ENCODE assay signal across 24 mouse cellular contexts in genomic region chr11:82897478-82897877, GRCm38 (mm10). TPM values are rescaled to one million over a fixed set of nuclear protein-coding genes. Genes with fewer than 3 reads are reported as not detected.
DNase-seq lines count a peak whose midpoint lies in the region; ATAC-seq and TF ChIP-seq lines count a peak whose summit lies in the region.
"Had no signal": no experiment of that assay in that cellular context is flagged by ENCODE, and none has a peak within 500 bp of the region (broad histone marks: within the 10 kb centered on the region; RNA-seq: fewer than 3 reads in every experiment).

No protein-coding gene starts in this region.

- TF ChIP-seq EP300 in liver, postnatal 0 days (IDR thresholded peaks at IDR 0.05; ENCODE audit: low read depth), result no peak

- TF ChIP-seq CTCF in liver, postnatal 0 days (IDR thresholded peaks at IDR 0.05; ENCODE audit: low read depth), result no peak

- H3K27me3 ChIP-seq in heart, embryonic 10.5 days (ENCODE audit: insufficient read depth, poor library complexity, severe bottlenecking), result 0 out of 2 replicates have a peak, but pooled peaks cover 2% of the 10 kb centered on the region
- H3K27me3 ChIP-seq in kidney, embryonic 14.5 days (ENCODE audit: control insufficient read depth, insufficient read depth, low read length), result no peaks in the 10 kb centered on the region
- no peaks in the 10 kb centered on the region for H3K27me3 ChIP-seq in liver, postnatal 0 days (ENCODE audit: insufficient read depth, low read length)
- H3K27me3 ChIP-seq in liver, embryonic 12.5 days (replicated peaks), result 0 out of 2 replicates have a peak, but pooled peaks cover 4% of the 10 kb centered on the region
- H3K27me3 ChIP-seq: Patski had no signal

- WGBS in heart, embryonic 10.5 days, result 83% methylated on average over 10 of the region's 10 CpGs
- 83% methylated on average over 10 of the region's 10 CpGs for WGBS in kidney, embryonic 14.5 days
- WGBS in liver, postnatal 0 days (ENCODE audit: insufficient replicate concordance), result 67% methylated on average over 10 of the region's 10 CpGs
- WGBS in liver, embryonic 12.5 days (ENCODE audit: insufficient replicate concordance), result 63% methylated on average over 10 of the region's 10 CpGs

- H3K9ac ChIP-seq in kidney, embryonic 14.5 days (ENCODE audit: low read depth, low read length), result no peak overlapping the region
- no peak overlapping the region for H3K9ac ChIP-seq in liver, postnatal 0 days (replicated peaks)
- H3K9ac ChIP-seq in liver, embryonic 12.5 days, result no peak overlapping the region
- H3K9ac ChIP-seq: heart, embryonic 15.5 days; hindbrain, embryonic 13.5 days had no signal

- no peaks in the 10 kb centered on the region for H3K4me1 ChIP-seq in heart, embryonic 10.5 days
- no peaks in the 10 kb centered on the region for H3K4me1 ChIP-seq in kidney, embryonic 14.5 days (ENCODE audit: control insufficient read depth, insufficient read depth, low read length)
- H3K4me1 ChIP-seq in liver, postnatal 0 days (ENCODE audit: insufficient read depth), result no peaks in the 10 kb centered on the region
- no peaks in the 10 kb centered on the region for H3K4me1 ChIP-seq in liver, embryonic 12.5 days
- H3K4me1 ChIP-seq: embryonic facial prominence, embryonic 10.5 days; heart, embryonic 15.5 days; hindbrain, embryonic 13.5 days had no signal

- no peak for ATAC-seq in kidney, embryonic 14.5 days (ENCODE audit: low FRiP score, low TSS enrichment)
- 0 out of 2 replicates have a peak, but pooled peaks have one; percentile 38 for ATAC-seq in liver, postnatal 0 days
- no peak for ATAC-seq in liver, embryonic 12.5 days
- ATAC-seq in common myeloid progenitor, adult 5-6 weeks (replicated peaks; ENCODE audit: low read depth, poor library complexity, severe bottlenecking), result peak; percentile 8; the same call in 1 of the 2 replicates
- ATAC-seq: activated CD4-positive, CD25-positive, alpha-beta regulatory T cell, adult 4 months; forebrain, embryonic 14.5 days; Patski had no signal

- no peaks in the 10 kb centered on the region for H3K9me3 ChIP-seq in heart, embryonic 10.5 days
- H3K9me3 ChIP-seq in kidney, embryonic 14.5 days (ENCODE audit: control insufficient read depth, low read length), result no peaks in the 10 kb centered on the region
- H3K9me3 ChIP-seq in liver, postnatal 0 days (ENCODE audit: low read length), result no peaks in the 10 kb centered on the region
- no peaks in the 10 kb centered on the region for H3K9me3 ChIP-seq in liver, embryonic 12.5 days (replicated peaks)
- H3K9me3 ChIP-seq: embryonic facial prominence, embryonic 10.5 days; heart, embryonic 15.5 days; hindbrain, embryonic 13.5 days had no signal

- no peak overlapping the region for H3K4me3 ChIP-seq in heart, embryonic 10.5 days
- no peak overlapping the region for H3K4me3 ChIP-seq in kidney, embryonic 14.5 days (ENCODE audit: low read length)
- no peak overlapping the region for H3K4me3 ChIP-seq in liver, postnatal 0 days (ENCODE audit: low read depth, low read length)
- H3K4me3 ChIP-seq in liver, embryonic 12.5 days, result no peak overlapping the region
- H3K4me3 ChIP-seq: embryonic facial prominence, embryonic 10.5 days; heart, embryonic 15.5 days; hindbrain, embryonic 13.5 days had no signal

- H3K27ac ChIP-seq in heart, embryonic 10.5 days, result no peak overlapping the region
- no peak overlapping the region for H3K27ac ChIP-seq in kidney, embryonic 14.5 days (ENCODE audit: low read depth, low read length)
- H3K27ac ChIP-seq in liver, postnatal 0 days (ENCODE audit: low read depth), result peak overlapping the region; percentile 16; the same call in 1 of the 2 replicates
- no peak overlapping the region for H3K27ac ChIP-seq in liver, embryonic 12.5 days
- H3K27ac ChIP-seq: embryonic facial prominence, embryonic 10.5 days; heart, embryonic 15.5 days; hindbrain, embryonic 13.5 days had no signal

- H3K4me2 ChIP-seq in kidney, embryonic 14.5 days (replicated peaks; ENCODE audit: low read depth, low read length), result no peak overlapping the region
- H3K4me2 ChIP-seq in liver, postnatal 0 days (ENCODE audit: low read depth, low read length), result no peak overlapping the region
- no peak overlapping the region for H3K4me2 ChIP-seq in liver, embryonic 12.5 days
- H3K4me2 ChIP-seq: heart, embryonic 11.5 days; heart, embryonic 15.5 days; hindbrain, embryonic 13.5 days had no signal

- peaks cover 41% of the 10 kb centered on the region for H3K36me3 ChIP-seq in heart, embryonic 10.5 days
- peaks cover 27% of the 10 kb centered on the region for H3K36me3 ChIP-seq in kidney, embryonic 14.5 days (ENCODE audit: control insufficient read depth, insufficient read depth, low read length)
- H3K36me3 ChIP-seq in liver, postnatal 0 days (replicated peaks; ENCODE audit: insufficient read depth, low read length), result peaks cover 17% of the 10 kb centered on the region
- peaks cover 47% of the 10 kb centered on the region for H3K36me3 ChIP-seq in liver, embryonic 12.5 days

- peak; percentile 92 for DNase-seq in heart, adult 11 months
- no peak for DNase-seq in heart, embryonic 10.5 days (ENCODE audit: low spot score)
- DNase-seq in kidney, postnatal 10 days, result peak; percentile 41
- no peak for DNase-seq in liver, postnatal 0 days
- no peak for DNase-seq in thymus, postnatal 10 days (ENCODE audit: low spot score in 2 of 2)
- DNase-seq: adrenal gland, postnatal 14 days; cerebellum, adult 11-12 months; cerebellum, adult 9-11 months; cerebellum, postnatal 36 days; gastrocnemius, postnatal 36 days; heart, adult 18-20 months; heart, postnatal 14 days had no signal

RNA-seq across cellular contexts. Expression of gene Fndc8, which starts 5.6 kb away (rescaled TPM):
- polyA plus RNA-seq in heart, embryonic 10.5 days (2016; fragmentation: Nextera tagmentation; extraction: Ambion mirVana), result 0.06 and 0.11 TPM in 2 replicates
- polyA plus RNA-seq in kidney, embryonic 14.5 days (2014; fragmentation: Nextera tagmentation; extraction: Ambion mirVana), result 0.19 and 0.23 TPM in 2 replicates
- polyA plus RNA-seq in liver, postnatal 0 days (2015; fragmentation: Nextera tagmentation; extraction: Ambion mirVana), result 0.28 and 0.30 TPM in 2 replicates
- 0.08 and 0.19 TPM in 2 replicates for polyA plus RNA-seq in liver, embryonic 12.5 days (2016; fragmentation: Nextera tagmentation; extraction: Ambion mirVana)
- not detected in 2 replicates for total RNA-seq in common myeloid progenitor, adult 5-6 weeks (2017)
- total RNA-seq: gastrocnemius, adult 8-10 months; gastrocnemius, postnatal 36 days; heart, adult 18-20 months; heart, postnatal 14 days; hematopoietic stem cell, adult 5-6 weeks had no signal
- polyA plus RNA-seq: heart, embryonic 11.5 days had no signal

RNA-seq across cellular contexts. Expression of gene Rad51d, which starts 7.1 kb away (rescaled TPM):
- polyA plus RNA-seq in heart, embryonic 10.5 days (2016; fragmentation: Nextera tagmentation; extraction: Ambion mirVana), result 14.2 and 16.6 TPM in 2 replicates
- 8.8 and 11.5 TPM in 2 replicates for polyA plus RNA-seq in kidney, embryonic 14.5 days (2014; fragmentation: Nextera tagmentation; extraction: Ambion mirVana)
- polyA plus RNA-seq in liver, postnatal 0 days (2015; fragmentation: Nextera tagmentation; extraction: Ambion mirVana), result 3.4 and 4.4 TPM in 2 replicates
- 8.6 and 10.0 TPM in 2 replicates for polyA plus RNA-seq in liver, embryonic 12.5 days (2016; fragmentation: Nextera tagmentation; extraction: Ambion mirVana)
- 15.7 and 16.0 TPM in 2 replicates for total RNA-seq in common myeloid progenitor, adult 5-6 weeks (2017)

RNA-seq across cellular contexts. Expression of gene Nle1, which starts 10.7 kb away (rescaled TPM):
- 29.1 and 37.7 TPM in 2 replicates for polyA plus RNA-seq in heart, embryonic 10.5 days (2016; fragmentation: Nextera tagmentation; extraction: Ambion mirVana)
- 32.2 and 33.7 TPM in 2 replicates for polyA plus RNA-seq in kidney, embryonic 14.5 days (2014; fragmentation: Nextera tagmentation; extraction: Ambion mirVana)
- 9.1 and 9.2 TPM in 2 replicates for polyA plus RNA-seq in liver, postnatal 0 days (2015; fragmentation: Nextera tagmentation; extraction: Ambion mirVana)
- 30.6 and 30.7 TPM in 2 replicates for polyA plus RNA-seq in liver, embryonic 12.5 days (2016; fragmentation: Nextera tagmentation; extraction: Ambion mirVana)
- 18.5 and 23.2 TPM in 2 replicates for total RNA-seq in common myeloid progenitor, adult 5-6 weeks (2017)

RNA-seq across cellular contexts. Expression of gene Unc45b, which starts 12.9 kb away (rescaled TPM):
- polyA plus RNA-seq in heart, embryonic 10.5 days (2016; fragmentation: Nextera tagmentation; extraction: Ambion mirVana), result 185 and 294 TPM in 2 replicates
- 2.4 and 2.5 TPM in 2 replicates for polyA plus RNA-seq in kidney, embryonic 14.5 days (2014; fragmentation: Nextera tagmentation; extraction: Ambion mirVana)
- 1.6 TPM in 2 replicates for polyA plus RNA-seq in liver, postnatal 0 days (2015; fragmentation: Nextera tagmentation; extraction: Ambion mirVana)
- polyA plus RNA-seq in liver, embryonic 12.5 days (2016; fragmentation: Nextera tagmentation; extraction: Ambion mirVana), result 1.1 and 1.4 TPM in 2 replicates
- total RNA-seq in common myeloid progenitor, adult 5-6 weeks (2017), result not detected in 2 replicates
- polyA plus RNA-seq: activated CD4-positive, CD25-positive, alpha-beta regulatory T cell, adult 4 months; Patski had no signal

RNA-seq across cellular contexts. Expression of gene Rffl, which starts 26.5 kb away (rescaled TPM):
- polyA plus RNA-seq in heart, embryonic 10.5 days (2016; fragmentation: Nextera tagmentation; extraction: Ambion mirVana), result 7.5 and 7.9 TPM in 2 replicates
- 13.1 and 23.5 TPM in 2 replicates for polyA plus RNA-seq in kidney, embryonic 14.5 days (2014; fragmentation: Nextera tagmentation; extraction: Ambion mirVana)
- 10.1 and 11.3 TPM in 2 replicates for polyA plus RNA-seq in liver, postnatal 0 days (2015; fragmentation: Nextera tagmentation; extraction: Ambion mirVana)
- polyA plus RNA-seq in liver, embryonic 12.5 days (2016; fragmentation: Nextera tagmentation; extraction: Ambion mirVana), result 28.1 and 28.8 TPM in 2 replicates
- 12.5 and 14.4 TPM in 2 replicates for total RNA-seq in common myeloid progenitor, adult 5-6 weeks (2017)

Comparison
In these comparisons a context has a peak if more than half of its experiments do, and no peak if none do; other contexts are left out.
1. DNase-seq: peak in heart, adult 11 months (single experiment) and kidney, postnatal 10 days (single experiment); none in heart, embryonic 10.5 days (single experiment), liver, postnatal 0 days (single experiment) and thymus, postnatal 10 days (0 of 2).
2. ATAC-seq: peak in liver, postnatal 0 days (single experiment) and common myeloid progenitor, adult 5-6 weeks (single experiment); none in kidney, embryonic 14.5 days (single experiment) and liver, embryonic 12.5 days (single experiment).